Mouse (Mus musculus) ES-Bruce4 (cell line): ENCODE results near the gene Lbp. TPM values are rescaled to one million over a fixed set of nuclear protein-coding genes. Genes with fewer than 3 reads are reported as not detected.

Experiments used
- H3K27ac ChIP-seq: 2 replicates; pipeline ENCODE4 v1.5.1; 2012; ENCODE audit warnings: low read length, inconsistent platforms; ENCODE audit not compliant: insufficient read depth
- H3K27me3 ChIP-seq: 2 replicates; pipeline ENCODE4 v1.6.1; 2012; ENCODE audit warnings: mild to moderate bottlenecking, low read length, inconsistent platforms; ENCODE audit not compliant: control insufficient read depth, poor library complexity, insufficient read depth, severe bottlenecking
- H3K36me3 ChIP-seq: 2 replicates; pipeline ENCODE4 v1.6.1; 2012; ENCODE audit warnings: inconsistent platforms, mild to moderate bottlenecking, low read length, moderate library complexity; ENCODE audit not compliant: control insufficient read depth, poor library complexity, insufficient read depth, severe bottlenecking
- H3K4me1 ChIP-seq: one replicate; pipeline ENCODE4 v1.8.1; 2011; ENCODE audit warnings: low read length; ENCODE audit not compliant: control insufficient read depth, insufficient read depth
- H3K4me3 ChIP-seq: 2 replicates; pipeline ENCODE4 v1.5.1; 2011; ENCODE audit warnings: low read depth, mild to moderate bottlenecking, low read length
- H3K9ac ChIP-seq: 2 replicates; pipeline ENCODE4 v1.6.1; 2012; ENCODE audit warnings: low read depth, mild to moderate bottlenecking, inconsistent platforms; ENCODE audit not compliant: poor library complexity, severe bottlenecking
- H3K9me3 ChIP-seq: replicated peaks from 2 replicates; pipeline ENCODE4 v1.6.1; 2012; ENCODE audit warnings: mild to moderate bottlenecking, low read length, inconsistent platforms; ENCODE audit not compliant: control insufficient read depth, poor library complexity, insufficient read depth, severe bottlenecking
- CTCF ChIP-seq: IDR thresholded peaks from one replicate; pipeline ENCODE4 v1.8.1; 2011; ENCODE audit warnings: low read depth, low read length
- EP300 ChIP-seq: IDR thresholded peaks from 2 replicates; pipeline ENCODE4 v1.6.1; 2011; ENCODE audit warnings: low read depth, low read length; ENCODE audit not compliant: insufficient read depth
- POLR2A ChIP-seq: IDR thresholded peaks from one replicate; pipeline ENCODE4 v1.8.1; 2011; ENCODE audit warnings: low read length; ENCODE audit not compliant: insufficient read depth
- polyA plus RNA-seq: library from polyadenylated mRNA; stranded (reverse); fragments of >200 nt; gene quantifications from 2 replicates; pipeline ENCODE4 v1.2.4, GENCODE M21; 2011; ENCODE audit warnings: low read depth; ENCODE audit not compliant: missing spikeins, insufficient read depth, insufficient read length

Lbp gene
- polyA plus RNA-seq = 0.43 and 0.46 TPM in 2 replicates

- Histone ChIP-seq H3K4me1 (no peaks in the 10 kb centered on the region), H3K27me3 (no peaks in the 10 kb centered on the region), H3K36me3 (no peaks in the 10 kb centered on the region), H3K9ac (no peak within 1 kb of the TSS), H3K4me3 (no peak within 1 kb of the TSS; the same call in 1 of the 2 replicates), H3K27ac (no peak within 1 kb of the TSS), H3K9me3 (no peaks in the 10 kb centered on the region)
- no peak for TF ChIP-seq EP300
- no peak for TF ChIP-seq POLR2A
- TF ChIP-seq CTCF = no peak
Observed at GRCm38 (mm10) chr2:158305948-158306695, at the start of gene Lbp. TSS of gene Lbp (plus strand) at chr2:158306493.

GRCm38 (mm10) chr2:158256894-158257293, 49.4 kb upstream of the Lbp start:
- Histone ChIP-seq H3K4me1 (no peaks in the 10 kb centered on the region), H3K27ac (no peak overlapping the region), H3K4me3 (no peak overlapping the region), H3K9ac (no peak overlapping the region), H3K27me3 (no peaks in the 10 kb centered on the region), H3K36me3 (no peaks in the 10 kb centered on the region), H3K9me3 (no peaks in the 10 kb centered on the region)
- no peak for TF ChIP-seq POLR2A
- no peak for TF ChIP-seq CTCF
- TF ChIP-seq EP300 = no peak

GRCm38 (mm10) chr2:158258005-158258418, 48.3 kb upstream of the Lbp start, which contains the start of gene Bpi:
TSS of gene Bpi (plus strand) at chr2:158258094.
- no peaks in the 10 kb centered on the region for H3K27me3 ChIP-seq
- no peaks in the 10 kb centered on the region for H3K4me1 ChIP-seq
- H3K36me3 ChIP-seq = no peaks in the 10 kb centered on the region
- TF ChIP-seq POLR2A (no peak), EP300 (no peak), CTCF (no peak)
- peak within 1 kb of the TSS; percentile 20; the same call in 1 of the 2 replicates for H3K4me3 ChIP-seq
- 0 out of 2 replicates have a peak within 1 kb of the TSS, but pooled peaks have one; percentile 22 for H3K9ac ChIP-seq
- no peak within 1 kb of the TSS for H3K27ac ChIP-seq
- H3K9me3 ChIP-seq = no peaks in the 10 kb centered on the region

GRCm38 (mm10) chr2:158258781-158259180, 47.5 kb upstream of the Lbp start:
- H3K9me3 ChIP-seq = no peaks in the 10 kb centered on the region
- H3K27ac ChIP-seq = no peak overlapping the region
- H3K27me3 ChIP-seq = no peaks in the 10 kb centered on the region
- H3K9ac ChIP-seq = 0 out of 2 replicates have a peak overlapping the region, but pooled peaks have one; percentile 22
- H3K4me1 ChIP-seq = no peaks in the 10 kb centered on the region
- H3K36me3 ChIP-seq = no peaks in the 10 kb centered on the region
- TF ChIP-seq CTCF (peak; percentile 84), EP300 (no peak), POLR2A (no peak)
- peak overlapping the region; percentile 20; the same call in 1 of the 2 replicates for H3K4me3 ChIP-seq

- Histone ChIP-seq H3K9me3 (no peaks in the 10 kb centered on the region), H3K9ac (no peak overlapping the region), H3K4me3 (no peak overlapping the region), H3K36me3 (no peaks in the 10 kb centered on the region), H3K27me3 (no peaks in the 10 kb centered on the region), H3K27ac (no peak overlapping the region), H3K4me1 (no peaks in the 10 kb centered on the region)
- TF ChIP-seq POLR2A = no peak
- no peak for TF ChIP-seq EP300
- TF ChIP-seq CTCF = no peak
Observed at GRCm38 (mm10) chr2:158259498-158259897, 46.8 kb upstream of the Lbp start.

GRCm38 (mm10) chr2:158264877-158265276, 41.4 kb upstream of the Lbp start:
- no peaks in the 10 kb centered on the region for H3K4me1 ChIP-seq
- TF ChIP-seq CTCF = no peak
- TF ChIP-seq POLR2A = no peak
- no peak for TF ChIP-seq EP300

More at GRCm38 (mm10) chr2:158264877-158265276, 41.4 kb upstream of the Lbp start:
- Histone ChIP-seq H3K27me3 (no peaks in the 10 kb centered on the region), H3K27ac (no peak overlapping the region), H3K9ac (no peak overlapping the region), H3K36me3 (no peaks in the 10 kb centered on the region), H3K4me3 (no peak overlapping the region), H3K9me3 (no peaks in the 10 kb centered on the region)
